Mouse (Mus musculus): ENCODE measurements around the gene Efhd1. TPM values are rescaled to one million over a fixed set of nuclear protein-coding genes. Genes with fewer than 3 reads are reported as not detected.

The Efhd1 gene
- total and polyA plus RNA-seq, 3 experiments: 0.15 TPM; not detected in 2

GRCm38 (mm10) chr1:87226409-87227159 lies 37.6 kb upstream of the Efhd1 start:
- H3K36me3 ChIP-seq (ENCODE audit: control insufficient read depth in 1 of 2, insufficient read depth in 2 of 2, low read length in 2 of 2): peaks cover 0 to 44% of the 10 kb centered on the region in 2 experiments; a peak in 2 of 4 replicates
- TF ChIP-seq ZNF384 (IDR thresholded peaks at IDR 0.05; ENCODE audit: low read depth, low read length): no peak
- TF ChIP-seq NRF1 (IDR thresholded peaks at IDR 0.05; ENCODE audit: insufficient read depth, low read depth, low read length, poor library complexity, severe bottlenecking): no peak
- TF ChIP-seq JUND (IDR thresholded peaks at IDR 0.05; ENCODE audit: low read depth, low read length): no peak
- no peak for TF ChIP-seq GABPA (IDR thresholded peaks at IDR 0.05; ENCODE audit: low read depth, low read length)
- no peak for TF ChIP-seq POLR2AphosphoS2 (IDR thresholded peaks at IDR 0.05; ENCODE audit: low read length)
- TF ChIP-seq BHLHE40 (IDR thresholded peaks at IDR 0.05; ENCODE audit: borderline replicate concordance, low read depth, low read length): no peak
- no peak for TF ChIP-seq E2F4 (IDR thresholded peaks at IDR 0.05; ENCODE audit: borderline replicate concordance, low read depth, low read length)
- TF ChIP-seq ZMIZ1 (IDR thresholded peaks at IDR 0.05; ENCODE audit: low read depth, low read length): no peak
- no peak for TF ChIP-seq MAZ (IDR thresholded peaks at IDR 0.05; ENCODE audit: low read depth, low read length)
- TF ChIP-seq ELF1 (IDR thresholded peaks at IDR 0.05; ENCODE audit: low read depth, low read length): no peak
- TF ChIP-seq CHD1 (IDR thresholded peaks at IDR 0.05; ENCODE audit: low read depth, low read length): no peak
- TF ChIP-seq POLR2A (IDR thresholded peaks at IDR 0.05; ENCODE audit: control insufficient read depth in 1 of 2, insufficient read depth in 1 of 2, low read depth in 1 of 2, low read length in 2 of 2, poor library complexity in 1 of 2): no peak
- DNase-seq (ENCODE audit: low read depth, low spot score): no peak
- H3K9ac ChIP-seq (ENCODE audit: control insufficient read depth, low read depth, low read length, poor library complexity, severe bottlenecking): no peak overlapping the region
- H3K4me3 ChIP-seq (ENCODE audit: control insufficient read depth in 1 of 2, insufficient read depth in 1 of 2, low read depth in 2 of 2, low read length in 2 of 2): no peak overlapping the region
- H3K27ac ChIP-seq (ENCODE audit: control insufficient read depth, low read depth, low read length): no peak overlapping the region
- no peaks in the 10 kb centered on the region for H3K9me3 ChIP-seq (replicated peaks; ENCODE audit: insufficient read depth, low read length)
- H3K27me3 ChIP-seq (ENCODE audit: control insufficient read depth in 1 of 2, insufficient read depth in 2 of 2, low read length in 2 of 2): no peaks in the 10 kb centered on the region
- H3K4me1 ChIP-seq (ENCODE audit: control insufficient read depth in 1 of 2, insufficient read depth in 2 of 2, low read length in 2 of 2): no peaks in the 10 kb centered on the region
- H3K79me2 ChIP-seq (ENCODE audit: control insufficient read depth, insufficient read depth, low read length, poor library complexity): no peaks in the 10 kb centered on the region

DNA sequence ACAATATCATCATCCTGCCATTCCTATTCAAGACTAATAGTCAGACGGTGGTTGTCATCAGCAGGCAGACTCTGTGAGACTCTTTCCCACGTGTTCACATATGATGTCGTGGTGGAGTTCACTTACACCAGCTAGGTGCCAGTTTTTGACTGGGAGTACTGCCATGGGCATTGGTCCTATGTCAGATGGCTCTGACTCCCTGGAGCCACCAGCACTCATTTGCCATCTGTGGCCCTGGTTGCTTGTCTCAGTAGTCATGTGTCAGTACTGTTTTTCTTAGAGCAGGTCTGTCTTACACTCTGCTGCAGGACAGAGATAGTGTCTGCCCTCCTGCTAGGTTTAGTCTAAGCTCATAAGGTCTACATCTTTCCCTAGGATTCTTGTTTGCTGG lies 37.0 kb upstream of the Efhd1 start:
- Histone ChIP-seq H3K36me3 (ENCODE audit: control insufficient read depth in 1 of 2, insufficient read depth in 2 of 2, low read length in 2 of 2) (peaks cover 0 to 42% of the 10 kb centered on the region in 2 experiments; a peak in 2 of 4 replicates), H3K9ac (ENCODE audit: control insufficient read depth, low read depth, low read length, poor library complexity, severe bottlenecking) (no peak overlapping the region), H3K27me3 (ENCODE audit: control insufficient read depth in 1 of 2, insufficient read depth in 2 of 2, low read length in 2 of 2) (no peaks in the 10 kb centered on the region), H3K27ac (ENCODE audit: control insufficient read depth, low read depth, low read length) (no peak overlapping the region), H3K79me2 (ENCODE audit: control insufficient read depth, insufficient read depth, low read length, poor library complexity) (no peaks in the 10 kb centered on the region), H3K9me3 (replicated peaks; ENCODE audit: insufficient read depth, low read length) (no peaks in the 10 kb centered on the region), H3K4me3 (ENCODE audit: control insufficient read depth in 1 of 2, insufficient read depth in 1 of 2, low read depth in 2 of 2, low read length in 2 of 2) (no peak overlapping the region), H3K4me1 (ENCODE audit: control insufficient read depth in 1 of 2, insufficient read depth in 2 of 2, low read length in 2 of 2) (no peaks in the 10 kb centered on the region)
- DNase-seq (ENCODE audit: low read depth, low spot score): no peak
- TF ChIP-seq USF1 (IDR thresholded peaks at IDR 0.05; ENCODE audit: low read depth, low read length) (no peak), POLR2AphosphoS5 (IDR thresholded peaks at IDR 0.05; ENCODE audit: borderline replicate concordance, low read depth, low read length) (no peak), CHD2 (IDR thresholded peaks at IDR 0.05; ENCODE audit: low read length) (no peak), GATA1 (IDR thresholded peaks at IDR 0.05; ENCODE audit: low read depth, low read length) (no peak), ETS1 (IDR thresholded peaks at IDR 0.05; ENCODE audit: low read depth, low read length) (no peak), POLR2AphosphoS2 (IDR thresholded peaks at IDR 0.05; ENCODE audit: low read length) (no peak), ZMIZ1 (IDR thresholded peaks at IDR 0.05; ENCODE audit: low read depth, low read length) (no peak), MAZ (IDR thresholded peaks at IDR 0.05; ENCODE audit: low read depth, low read length) (no peak), MXI1 (IDR thresholded peaks at IDR 0.05; ENCODE audit: low read depth, low read length) (no peak), JUND (IDR thresholded peaks at IDR 0.05; ENCODE audit: low read depth, low read length) (no peak), NELFE (IDR thresholded peaks at IDR 0.05; ENCODE audit: low read depth, low read length) (no peak)
